Mouse (Mus musculus) c-Kit-positive CD71-positive TER-119-negative erythroid progenitor cells, embryonic 14.5 days (primary cell): ENCODE data around the gene Bloc1s4.

Experiments
- DNase-seq: peaks from one replicate; pipeline ENCODE4 v3.0.0-alpha.2; 2013; ENCODE audit warnings: low read depth

Bloc1s4 gene

GRCm38 (mm10) chr5:36739829-36740228 lies 8.6 kb downstream of the Bloc1s4 start:
- no peak for DNase-seq

DNA sequence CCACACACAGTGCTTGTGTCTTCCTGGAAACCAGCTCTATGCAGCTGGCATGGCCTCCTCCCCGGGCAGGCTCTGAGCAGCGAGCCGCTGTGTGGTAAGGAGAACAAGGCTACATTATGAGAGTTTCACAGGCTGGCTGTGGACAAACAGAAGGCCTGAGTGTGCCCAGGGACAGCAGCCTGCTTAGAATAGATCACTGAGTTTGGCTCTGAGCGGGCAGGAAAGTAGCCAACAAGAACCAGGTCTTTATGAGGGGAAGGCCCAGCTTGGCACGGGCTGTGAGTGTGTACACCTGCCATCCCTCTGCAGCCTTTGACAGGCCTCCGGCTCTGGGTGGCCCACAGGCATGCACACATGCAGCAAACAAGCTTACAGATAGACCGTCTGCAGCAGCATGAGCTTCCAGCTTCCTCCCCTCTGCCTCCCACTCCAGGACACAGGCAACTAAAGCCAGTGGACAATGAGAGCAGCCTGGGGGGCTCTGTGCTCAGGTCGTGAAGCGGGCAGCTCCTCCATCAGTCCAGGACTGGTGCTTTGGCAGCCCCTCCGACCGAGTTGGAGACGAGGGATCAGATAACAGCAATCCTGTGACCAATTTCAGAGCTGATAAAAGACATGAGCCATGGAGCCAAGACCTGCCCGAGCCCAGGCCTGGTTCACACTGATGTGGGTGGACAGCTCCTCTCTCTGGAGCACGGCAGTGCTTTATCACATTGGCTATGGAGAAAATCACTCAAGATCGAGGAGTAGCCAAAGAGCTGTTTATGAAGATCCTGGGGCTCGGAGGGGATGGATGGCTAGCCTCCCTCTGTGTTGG lies 9.4 kb downstream of the Bloc1s4 start:
- DNase-seq: no peak

DNA sequence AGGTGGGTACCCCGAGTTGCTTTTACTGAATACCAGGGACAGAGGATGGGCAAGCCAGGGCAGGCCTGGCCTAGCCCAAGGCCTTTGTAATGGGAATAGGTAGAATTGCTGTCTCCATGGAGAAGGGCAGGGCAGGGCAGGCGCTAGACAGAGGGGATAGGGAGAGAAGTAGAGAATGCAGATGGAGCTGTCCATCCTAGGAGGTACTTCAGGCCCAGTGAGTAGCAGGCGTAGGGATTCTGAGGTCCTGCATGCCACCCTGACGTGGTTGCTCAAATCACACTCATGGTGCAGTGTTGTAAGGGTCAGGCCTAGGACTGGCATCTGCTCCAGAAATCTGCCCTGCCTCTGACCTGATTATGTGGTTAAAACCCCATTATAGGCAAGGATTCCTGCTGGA lies 10.7 kb downstream of the Bloc1s4 start:
- no peak for DNase-seq

DNA sequence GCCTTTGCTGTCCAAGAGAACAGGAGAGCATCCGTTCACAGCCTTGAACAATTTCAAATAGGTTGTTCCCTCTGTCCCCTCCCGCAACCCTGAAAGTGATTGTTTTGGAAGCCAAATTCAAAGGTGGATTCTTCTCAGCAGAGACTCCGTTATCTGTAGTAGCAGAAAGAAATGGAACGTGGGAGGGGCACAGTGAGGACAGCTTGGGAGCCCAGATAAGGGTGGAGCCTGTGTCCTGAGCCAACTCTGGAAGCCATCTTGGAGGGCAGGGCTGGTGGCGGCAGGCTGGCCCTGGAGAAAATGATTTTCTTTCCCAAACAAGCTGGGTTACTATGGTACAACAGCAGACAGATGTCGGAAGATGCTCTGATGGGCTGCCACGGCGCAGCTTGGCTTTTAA lies 12.4 kb downstream of the Bloc1s4 start:
- DNase-seq: peak; percentile 94

DNA sequence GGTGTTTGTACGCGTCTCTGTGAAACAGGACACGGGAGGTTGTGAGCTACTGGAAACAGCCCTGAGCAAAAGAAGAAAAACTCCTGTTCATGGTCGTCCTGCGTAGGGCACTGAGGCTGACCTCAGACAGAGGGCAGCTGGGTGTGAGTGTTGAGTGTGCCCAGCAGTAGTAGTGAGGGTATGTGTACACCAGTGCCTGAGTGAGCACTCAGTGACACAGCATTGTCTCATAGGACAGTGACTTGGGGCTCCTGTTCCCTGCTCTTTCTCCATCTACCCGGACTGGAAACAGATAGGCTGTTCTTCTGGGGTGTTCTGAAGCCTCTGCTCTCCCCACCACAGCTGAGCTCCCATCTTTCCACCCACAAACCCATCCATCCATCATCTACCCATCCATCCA lies 13.3 kb downstream of the Bloc1s4 start:
- DNase-seq: no peak

DNA sequence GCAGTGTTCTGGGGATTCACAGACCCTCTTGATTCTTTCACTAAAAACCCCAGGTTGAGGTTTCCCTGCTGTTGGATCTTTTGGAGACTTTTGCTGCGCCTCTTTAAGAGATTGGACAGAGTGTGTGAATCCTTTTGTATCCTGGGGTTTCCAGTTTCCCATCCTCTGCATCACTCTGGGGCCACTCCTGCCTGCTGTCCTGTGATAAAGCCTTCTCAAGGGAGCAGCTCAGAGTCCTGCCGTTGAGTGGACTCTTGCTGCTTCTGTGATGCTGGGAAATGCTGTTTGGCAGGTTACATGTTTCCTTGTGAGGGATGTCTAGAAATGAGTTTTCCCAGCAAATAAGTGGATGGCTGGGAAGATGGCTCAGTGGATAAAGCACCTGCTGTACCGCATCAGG lies 15.0 kb downstream of the Bloc1s4 start:
- DNase-seq: no peak

- no peak for DNase-seq
Measured at GRCm38 (mm10) chr5:36731901-36732652, 16.4 kb downstream of the Bloc1s4 start.

DNA sequence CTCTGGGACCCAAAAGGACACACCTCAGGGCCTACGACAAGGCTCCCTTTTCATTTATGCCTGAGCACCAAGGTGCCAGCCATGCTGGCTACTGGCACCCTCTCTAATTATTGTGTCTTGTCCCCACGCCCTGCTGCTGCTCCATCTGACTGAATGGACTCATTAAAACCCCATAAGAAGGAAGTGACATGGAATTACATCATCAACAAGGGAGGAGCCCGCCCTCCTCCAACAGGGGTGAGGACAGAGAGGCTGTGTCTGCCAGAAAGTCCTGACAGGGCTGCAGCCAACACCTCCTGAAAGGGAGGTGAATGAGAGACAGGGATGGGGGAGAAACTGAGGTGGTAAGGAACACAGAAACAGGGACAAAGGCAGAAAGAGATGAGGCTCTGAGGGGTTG lies 17.8 kb downstream of the Bloc1s4 start:
- no peak for DNase-seq

DNA sequence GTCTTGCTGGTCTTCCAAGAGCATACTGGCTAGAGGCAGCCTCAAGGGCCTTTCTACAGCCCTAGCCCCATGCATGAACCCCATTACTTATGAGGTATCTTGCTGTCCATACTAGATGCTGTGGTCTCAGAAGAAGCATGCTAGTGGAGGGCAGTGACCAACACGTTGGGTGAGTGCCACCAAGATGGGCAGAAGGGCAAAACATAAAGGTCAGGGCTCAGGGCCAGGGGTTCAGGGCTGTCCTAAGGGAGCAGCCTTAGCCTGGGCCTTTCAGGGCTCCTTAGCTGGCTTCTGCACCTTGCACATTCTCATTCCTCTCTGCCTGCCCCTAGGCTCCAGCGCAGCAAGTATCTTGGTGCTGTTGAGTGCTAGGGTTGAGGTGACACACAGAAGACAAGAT lies 18.5 kb downstream of the Bloc1s4 start:
- no peak for DNase-seq

- DNase-seq: no peak
Measured at GRCm38 (mm10) chr5:36729086-36729473, 19.4 kb downstream of the Bloc1s4 start.

DNA sequence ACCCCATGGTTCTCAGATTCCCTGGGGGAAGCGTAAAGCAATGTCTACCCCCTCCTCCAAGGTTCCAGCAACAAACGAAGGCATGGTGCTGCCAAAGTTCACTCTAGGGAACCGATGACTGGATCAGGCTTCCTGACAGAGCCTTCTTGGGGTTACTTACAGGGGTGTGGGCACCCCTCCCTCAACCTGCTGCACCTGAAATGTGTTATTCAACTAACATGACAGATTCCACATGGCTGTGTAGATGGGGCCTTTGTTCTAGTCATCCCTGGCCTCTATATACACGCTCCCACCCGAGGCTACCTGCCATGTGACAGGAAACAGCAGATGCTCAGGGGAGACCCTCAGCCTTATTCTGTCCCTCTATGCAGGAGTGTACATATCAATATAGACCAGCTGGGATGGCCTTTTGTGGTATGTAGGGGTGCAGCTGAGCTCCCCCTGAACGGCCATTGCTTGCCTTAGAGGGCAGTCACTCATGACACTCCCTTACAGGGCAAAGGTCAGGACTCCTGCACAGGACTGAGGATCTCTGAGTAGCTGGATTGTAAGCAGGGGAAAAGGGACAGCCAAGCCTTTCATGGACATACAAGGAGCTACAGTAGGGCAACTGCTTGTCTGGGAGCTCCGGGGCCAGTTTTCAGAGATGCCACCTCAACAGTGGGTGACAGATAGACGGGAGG lies 19.9 kb downstream of the Bloc1s4 start:
- DNase-seq: no peak

DNA sequence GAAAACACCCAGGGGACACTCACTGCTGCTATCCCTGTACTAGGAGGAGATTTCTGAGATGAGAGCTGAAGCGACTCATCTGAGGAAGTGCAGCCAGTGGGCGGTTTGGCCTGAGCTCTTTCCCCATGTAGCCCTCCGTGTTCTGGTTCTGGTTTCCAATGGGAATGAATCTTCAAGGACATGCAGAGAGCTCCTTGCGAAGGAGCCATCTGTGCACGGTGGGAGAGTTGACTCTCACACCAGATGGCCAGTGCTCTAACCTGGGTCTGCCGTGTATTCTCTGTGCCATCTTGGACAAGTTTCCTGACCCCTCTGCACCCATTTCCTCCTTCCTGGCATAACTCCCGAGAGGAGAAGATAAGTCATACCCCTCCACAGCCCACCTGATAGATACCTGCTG lies 20.7 kb downstream of the Bloc1s4 start:
- no peak for DNase-seq

DNA sequence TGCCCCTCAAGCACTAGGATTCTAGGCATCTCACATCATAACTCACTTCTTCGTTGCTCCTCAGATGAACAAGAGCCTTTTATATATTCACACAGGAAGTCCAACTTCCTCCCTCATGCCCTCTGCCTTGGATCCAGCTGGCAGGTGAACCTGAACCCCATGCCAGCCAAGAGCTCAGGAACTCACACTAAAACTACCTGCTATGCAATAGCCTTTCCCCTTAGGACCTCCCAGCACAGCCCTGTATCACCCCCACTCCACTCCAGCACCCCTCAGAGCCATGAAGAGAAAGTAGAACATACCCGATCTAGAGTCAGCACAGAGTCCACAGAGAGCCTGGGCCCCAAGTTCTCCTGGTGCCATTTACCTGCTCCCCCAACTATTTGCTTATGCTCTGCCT lies 21.3 kb downstream of the Bloc1s4 start:
- DNase-seq: no peak

DNA sequence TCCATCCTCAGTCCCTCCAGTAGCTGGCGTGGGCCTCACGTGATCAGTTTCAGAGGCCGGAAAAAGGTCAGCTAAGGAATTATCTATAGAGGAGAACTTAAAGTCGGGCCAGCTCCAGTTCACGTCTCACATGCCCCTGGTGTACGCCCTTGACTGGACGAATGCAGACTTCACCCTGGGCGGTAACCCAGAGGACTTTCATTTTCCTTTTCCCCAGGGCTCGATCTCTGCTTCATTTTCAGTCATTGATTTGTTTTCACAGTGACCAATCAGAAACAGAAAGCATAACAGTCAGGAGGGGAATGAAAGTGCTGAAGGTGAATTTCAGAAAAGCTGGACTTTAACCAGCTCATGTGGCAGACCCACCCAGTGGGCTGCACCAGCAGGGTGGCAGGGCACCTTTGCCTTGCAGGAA lies 22.1 kb downstream of the Bloc1s4 start:
- DNase-seq: no peak

- DNase-seq: no peak
Measured at GRCm38 (mm10) chr5:36725861-36726260, 22.6 kb downstream of the Bloc1s4 start.

- DNase-seq: no peak
Measured at GRCm38 (mm10) chr5:36724274-36724673, 24.2 kb downstream of the Bloc1s4 start.

- DNase-seq: no peak
Measured at GRCm38 (mm10) chr5:36723356-36723755, 25.1 kb downstream of the Bloc1s4 start.

DNA sequence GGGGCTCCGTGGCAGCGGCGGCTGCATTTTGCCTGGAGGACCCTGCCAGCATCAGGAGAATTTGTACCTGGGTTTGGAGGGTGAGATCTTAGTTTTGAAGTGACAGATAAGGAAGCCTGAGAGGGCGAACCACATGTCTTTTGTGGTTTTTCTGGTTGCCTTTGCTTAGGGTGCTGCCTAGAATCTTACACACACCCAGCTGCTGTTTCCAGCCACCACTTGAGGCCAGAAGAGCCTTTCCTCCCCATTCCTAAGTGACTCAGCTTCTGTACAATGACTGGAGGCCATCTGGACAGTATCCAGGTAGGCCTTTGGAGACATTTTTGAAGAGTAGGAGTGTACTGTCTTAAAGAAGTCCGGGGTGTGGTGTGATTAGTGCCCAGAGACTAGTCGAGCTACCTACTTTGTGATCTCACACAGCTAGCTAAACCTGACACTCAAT lies 26.0 kb downstream of the Bloc1s4 start:
- peak; percentile 66 for DNase-seq

DNA sequence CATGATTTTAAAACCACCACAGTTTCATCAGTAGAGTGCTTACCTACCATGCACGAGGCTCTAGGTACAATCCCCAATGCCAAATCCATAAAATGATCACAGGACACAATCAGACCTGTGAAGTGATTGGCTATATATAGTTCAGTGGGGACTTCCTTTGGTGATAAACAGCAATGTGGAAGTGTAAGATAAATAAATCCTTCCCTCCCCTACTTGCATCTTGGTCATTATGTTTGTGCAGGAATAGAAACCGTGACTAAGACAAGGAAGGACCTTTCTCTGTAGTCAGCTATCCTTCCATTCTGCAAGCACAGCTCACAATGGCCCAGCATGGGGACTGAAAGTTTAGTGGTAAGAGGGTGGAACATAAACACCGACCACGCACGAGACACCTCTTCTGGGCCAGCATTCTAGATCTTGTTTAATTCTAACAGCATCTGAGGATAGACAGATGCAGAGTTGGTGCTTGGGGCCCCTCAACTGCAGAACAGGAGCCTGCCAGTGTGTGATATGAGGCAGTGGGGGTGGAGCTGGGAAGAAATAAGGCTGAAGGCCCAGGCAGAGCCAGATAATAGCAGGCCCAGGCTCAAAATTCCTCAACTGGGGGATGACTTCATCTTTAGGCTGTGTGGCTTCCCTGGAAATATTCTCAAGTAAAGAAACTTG lies 27.6 kb downstream of the Bloc1s4 start:
- DNase-seq: peak; percentile 83

DNA sequence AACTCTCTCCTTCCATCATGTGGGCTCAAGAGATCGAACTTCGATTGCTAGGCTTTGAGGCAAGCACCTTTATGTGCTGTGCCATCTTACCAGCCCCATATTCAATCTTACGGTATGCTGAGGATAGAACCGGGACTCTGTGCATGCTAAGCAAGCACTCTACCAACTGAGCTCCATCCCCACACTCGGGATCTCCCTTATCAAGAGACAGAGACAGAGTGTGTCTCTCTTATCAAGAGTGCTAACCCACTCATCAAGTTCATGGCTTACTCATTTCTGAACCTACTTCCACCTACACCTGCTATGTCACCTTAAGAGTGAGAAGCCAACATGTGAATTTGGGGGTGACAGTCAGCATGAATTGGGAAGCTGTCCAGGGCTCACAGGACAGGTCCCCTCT lies 28.2 kb downstream of the Bloc1s4 start:
- no peak for DNase-seq

- no peak for DNase-seq
Measured at GRCm38 (mm10) chr5:36719601-36720000, 28.8 kb downstream of the Bloc1s4 start.

- no peak for DNase-seq
Measured at GRCm38 (mm10) chr5:36719135-36719534, 29.3 kb downstream of the Bloc1s4 start.
